Mouse (Mus musculus) urinary bladder, postnatal 10 days (tissue): Measurements from ENCODE around the gene Gipr.

ENCODE experiments used
- DNase-seq: peaks from one replicate; pipeline ENCODE4 v3.0.0; 2022; ENCODE audit warnings: low spot score

Gipr gene

DNA sequence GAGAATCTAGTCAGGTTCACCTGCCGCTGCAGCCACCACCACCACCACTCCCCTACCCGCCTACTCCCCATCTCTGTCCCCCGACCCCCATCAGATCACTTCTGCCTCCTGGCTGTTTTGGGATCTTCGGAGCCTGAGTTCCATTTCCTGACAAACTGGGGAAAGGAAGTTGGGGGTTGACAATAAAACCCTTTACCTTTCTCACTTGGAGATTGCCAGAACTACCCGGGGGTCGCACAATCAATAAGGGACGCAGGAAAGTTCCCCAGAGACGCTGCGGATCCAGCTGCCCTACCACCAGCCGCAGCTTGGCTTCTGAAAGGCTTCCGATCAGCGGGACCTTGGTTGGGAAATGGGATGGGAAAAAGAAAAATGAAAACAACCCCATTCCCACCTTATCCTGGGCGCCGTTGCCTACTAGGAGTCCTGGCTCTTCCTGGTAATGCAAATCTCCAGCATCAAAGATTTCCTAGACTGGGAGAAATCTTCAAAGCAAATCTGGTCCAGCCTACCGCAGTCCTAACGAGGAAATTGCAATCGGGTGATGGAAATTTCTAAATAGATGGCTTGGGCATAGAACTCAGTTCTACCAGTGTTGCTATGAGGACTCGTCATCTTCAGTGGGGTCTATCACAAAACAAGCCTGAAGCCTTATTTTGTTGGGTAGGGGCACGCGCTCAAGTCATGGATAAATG, 17.6 kb downstream of the Gipr start:
- no peak for DNase-seq

DNA sequence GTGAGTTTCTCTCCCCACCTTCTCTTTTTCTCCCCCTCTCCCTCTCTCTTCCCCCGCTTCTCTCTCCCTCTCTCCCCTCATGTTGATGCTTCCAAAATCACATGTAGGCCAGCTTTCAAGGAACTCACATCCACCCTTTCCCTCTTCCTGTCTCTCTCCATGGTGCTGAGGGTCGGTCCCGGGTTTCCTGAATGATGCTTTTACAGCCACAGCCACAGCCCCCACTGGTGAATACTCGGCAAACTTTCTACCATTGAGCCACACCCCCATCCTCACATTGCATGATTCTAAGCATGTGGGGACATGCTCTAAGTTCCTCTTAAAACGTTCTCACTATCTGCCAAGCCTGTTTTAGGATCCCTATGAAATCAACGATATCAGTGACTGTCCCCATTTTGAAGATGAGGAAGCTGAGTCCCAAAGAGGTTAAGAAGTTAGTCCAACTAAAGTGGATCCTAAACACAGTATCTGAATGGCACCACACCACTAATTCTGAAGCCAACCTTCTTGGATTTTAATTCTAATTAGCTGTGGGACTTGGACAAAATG, 18.4 kb downstream of the Gipr start:
- no peak for DNase-seq

DNA sequence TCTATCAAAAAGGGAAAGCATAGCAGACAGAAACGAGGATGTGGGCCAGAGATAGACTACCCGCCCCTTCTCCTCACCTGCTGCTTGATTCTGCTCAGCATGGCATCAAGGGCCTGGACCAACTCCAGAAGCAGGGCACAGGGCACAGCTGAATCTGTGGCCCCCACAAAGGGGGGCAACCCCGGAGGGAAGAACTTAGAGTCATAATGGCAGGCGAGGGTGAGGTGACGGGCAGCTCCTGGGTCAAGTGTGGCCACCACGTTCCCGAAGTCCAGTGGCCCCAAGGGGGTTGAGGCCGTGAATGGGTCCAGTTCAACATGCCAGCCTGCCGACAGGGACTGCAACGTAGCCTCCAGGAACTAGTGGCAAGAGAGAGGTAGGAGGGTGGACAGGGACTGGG, 19.1 kb downstream of the Gipr start:
- DNase-seq, result no peak

DNA sequence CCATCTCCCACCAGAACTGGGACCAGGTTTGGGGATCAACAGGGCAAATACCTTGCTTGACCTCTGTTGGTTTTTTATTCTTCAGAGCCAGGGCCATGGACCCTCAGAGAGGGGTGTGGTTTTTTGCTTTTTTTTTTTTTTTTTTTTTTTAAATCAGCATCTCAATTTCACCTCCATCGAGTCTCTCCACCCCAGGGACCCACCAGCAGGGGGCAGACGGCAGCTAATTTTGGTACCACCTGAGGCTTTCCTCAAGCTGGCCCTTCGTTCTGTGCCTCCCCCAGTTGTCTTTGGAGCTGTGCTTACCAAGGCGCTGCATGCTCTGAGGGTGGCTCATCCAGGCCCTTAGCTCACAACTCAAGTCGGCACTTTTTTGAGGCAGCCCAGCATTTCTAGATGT, 28.5 kb downstream of the Gipr start:
- DNase-seq, result no peak

DNA sequence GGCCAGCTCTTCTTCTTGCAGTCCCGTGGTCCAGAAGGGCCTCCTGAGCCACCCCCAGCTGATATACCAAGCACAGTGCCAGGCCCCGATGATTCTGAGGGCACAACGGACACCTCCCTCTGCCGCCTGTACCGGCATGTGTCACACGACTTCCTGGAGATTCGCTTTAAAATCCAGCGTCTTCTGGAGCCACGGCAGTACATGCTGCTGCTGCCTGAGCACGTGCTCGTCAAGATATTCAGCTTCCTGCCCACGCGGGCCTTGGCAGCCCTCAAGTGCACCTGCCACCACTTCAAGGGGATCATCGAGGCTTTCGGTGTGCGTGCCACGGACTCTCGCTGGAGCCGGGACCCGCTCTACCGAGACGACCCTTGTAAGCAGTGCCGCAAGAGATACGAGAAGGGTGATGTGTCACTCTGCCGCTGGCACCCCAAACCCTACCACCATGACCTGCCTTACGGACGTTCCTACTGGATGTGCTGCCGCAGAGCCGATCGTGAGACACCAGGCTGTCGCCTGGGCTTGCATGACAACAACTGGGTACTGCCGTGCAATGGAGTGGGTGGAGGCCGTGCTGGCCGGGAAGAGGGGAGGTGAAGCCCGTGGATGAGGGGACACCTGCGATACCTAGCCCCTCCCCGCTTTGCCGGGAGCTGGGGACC, 29.1 kb downstream of the Gipr start:
- DNase-seq, result no peak

DNA sequence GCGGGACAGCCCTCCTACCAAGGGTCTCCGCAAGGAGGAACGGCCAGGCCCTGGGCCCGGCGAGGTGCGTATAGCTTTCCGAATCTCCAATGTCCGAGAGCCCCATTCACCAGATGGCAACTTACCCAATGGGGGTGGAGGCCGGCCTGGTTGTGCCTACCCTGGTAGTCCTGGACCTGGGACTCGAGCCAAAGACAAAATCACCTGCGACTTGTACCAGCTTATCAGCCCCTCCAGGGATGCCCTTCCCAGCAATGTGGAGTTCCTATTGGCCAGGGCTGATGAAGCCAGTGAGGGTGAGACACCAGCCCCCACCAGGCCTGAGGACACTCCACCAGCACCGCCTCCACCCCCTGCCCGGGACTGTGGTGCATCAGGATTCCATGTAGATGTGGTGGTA, 29.8 kb downstream of the Gipr start:
- no peak for DNase-seq

DNA sequence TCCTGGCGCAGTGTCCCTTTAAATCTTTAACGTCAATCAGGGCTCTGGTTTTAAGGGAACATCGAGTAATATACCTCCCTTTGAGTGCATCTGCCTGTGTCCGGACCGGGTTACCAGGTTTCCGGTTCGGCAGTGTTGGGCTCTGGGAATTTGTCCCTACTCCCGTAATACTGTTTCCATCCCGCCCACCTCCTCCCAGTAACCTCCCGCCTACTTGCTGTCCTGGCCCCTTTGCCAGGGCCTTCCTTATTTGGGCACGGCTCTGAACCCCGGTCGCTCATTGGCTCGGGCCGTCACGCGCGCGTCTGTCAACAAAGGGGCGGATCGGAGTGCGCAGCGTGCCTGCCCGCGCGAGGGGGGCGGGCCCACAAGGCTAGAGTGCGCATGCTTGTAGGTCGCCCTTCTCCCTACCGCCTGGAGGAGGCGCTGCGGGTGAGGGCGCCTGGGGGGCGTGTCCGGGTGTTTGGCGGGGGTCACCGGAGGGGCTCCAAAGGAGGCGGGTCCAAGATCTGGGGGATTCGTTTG, 34.5 kb downstream of the Gipr start:
- peak; percentile 93 for DNase-seq

DNA sequence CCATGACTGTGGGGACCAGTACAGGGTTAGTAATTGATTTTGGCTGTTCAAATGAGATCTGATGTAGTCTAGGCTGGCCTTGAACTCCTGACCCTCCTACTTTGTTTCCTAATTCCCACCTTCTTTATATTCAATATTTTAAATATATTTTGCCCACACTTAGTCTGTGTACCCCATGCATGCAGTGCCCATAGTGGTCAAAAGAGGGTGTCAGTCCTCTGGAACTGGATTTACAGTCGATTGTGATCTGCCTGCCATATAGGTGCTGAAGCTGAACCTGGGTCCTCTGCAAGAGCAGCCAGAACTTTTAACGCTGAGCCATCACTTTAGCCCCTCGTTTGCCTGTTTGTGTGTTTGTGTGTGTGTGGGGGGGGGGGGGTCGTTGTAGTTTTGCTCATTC, 35.3 kb downstream of the Gipr start:
- no peak for DNase-seq

DNA sequence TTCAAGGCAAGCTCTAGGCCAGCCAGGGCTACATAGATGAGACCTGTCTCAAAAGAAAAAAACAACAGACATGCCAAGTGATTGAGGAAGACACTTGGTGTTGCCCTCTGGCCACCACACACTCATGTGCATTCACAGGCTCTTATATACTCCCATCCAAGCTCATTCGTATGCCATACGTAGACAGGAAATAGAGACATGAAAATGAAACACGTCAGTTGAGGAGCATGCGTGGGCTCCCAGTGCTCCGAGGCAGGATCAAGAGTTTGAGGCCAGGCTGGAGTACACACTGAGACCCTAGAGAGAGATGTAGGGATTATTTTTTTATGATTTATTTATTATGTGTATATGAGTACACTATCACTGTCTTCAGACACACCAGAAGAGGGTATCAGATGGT, 36.5 kb downstream of the Gipr start:
- DNase-seq, result no peak

DNA sequence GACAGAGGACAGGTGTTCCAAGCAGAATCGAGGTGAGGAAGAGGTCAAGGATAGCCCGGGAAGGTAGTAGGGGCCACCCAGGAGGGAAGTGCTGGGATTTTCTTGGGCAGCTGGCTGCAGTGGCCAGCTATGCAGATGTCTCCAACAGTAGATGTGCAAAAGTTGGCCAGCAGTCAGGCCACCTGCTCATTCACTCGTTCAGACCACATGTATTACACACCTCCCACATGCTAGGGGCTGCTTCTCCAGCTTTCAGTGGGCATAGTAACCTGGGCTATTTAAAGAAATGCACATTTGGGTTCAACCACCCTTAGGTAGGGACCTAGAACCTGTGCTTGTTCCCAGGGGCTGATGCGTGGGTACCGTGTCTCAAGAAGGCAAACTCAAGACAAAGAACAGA, 38.2 kb downstream of the Gipr start:
- no peak for DNase-seq

DNA sequence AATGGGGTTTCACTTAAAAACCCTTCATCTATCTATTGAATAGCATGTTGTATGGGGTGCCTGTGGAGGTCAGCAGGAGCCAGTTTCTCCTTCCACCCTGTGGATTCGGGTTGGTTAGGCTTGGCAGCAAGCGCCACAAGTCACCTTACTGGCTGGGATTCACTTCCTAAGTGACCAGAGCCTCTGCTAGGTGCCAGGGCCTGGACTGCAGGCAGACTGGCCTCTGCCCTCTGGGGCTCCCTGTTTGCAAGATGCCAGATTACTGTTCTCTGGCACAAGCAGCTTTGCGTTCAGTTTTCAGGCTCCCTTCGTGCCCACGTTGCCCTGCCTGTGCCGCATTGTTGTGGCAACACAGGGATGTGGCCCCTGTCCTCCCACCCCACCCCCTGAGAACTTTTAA, 41.2 kb downstream of the Gipr start:
- no peak for DNase-seq

DNA sequence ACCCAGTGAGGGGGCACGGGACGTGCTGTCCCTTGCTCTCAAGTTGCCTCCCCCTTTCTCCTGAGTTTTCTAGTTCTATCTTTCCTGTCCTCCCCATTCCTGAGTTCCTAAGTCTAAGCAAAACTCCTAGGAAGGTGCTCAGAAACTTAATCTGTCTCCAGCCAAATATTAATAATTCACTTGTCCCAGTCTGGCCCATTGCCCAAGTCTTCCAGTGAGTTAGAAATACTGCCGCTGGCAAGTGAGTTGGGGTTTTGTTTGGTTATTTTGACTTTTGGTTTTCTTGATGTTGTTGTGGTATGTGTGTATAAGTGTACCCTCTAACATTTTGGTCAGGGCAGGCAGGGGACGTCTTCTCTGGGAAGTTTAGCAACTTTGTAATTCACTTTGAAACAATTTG, 44.2 kb downstream of the Gipr start:
- DNase-seq, result no peak

DNA sequence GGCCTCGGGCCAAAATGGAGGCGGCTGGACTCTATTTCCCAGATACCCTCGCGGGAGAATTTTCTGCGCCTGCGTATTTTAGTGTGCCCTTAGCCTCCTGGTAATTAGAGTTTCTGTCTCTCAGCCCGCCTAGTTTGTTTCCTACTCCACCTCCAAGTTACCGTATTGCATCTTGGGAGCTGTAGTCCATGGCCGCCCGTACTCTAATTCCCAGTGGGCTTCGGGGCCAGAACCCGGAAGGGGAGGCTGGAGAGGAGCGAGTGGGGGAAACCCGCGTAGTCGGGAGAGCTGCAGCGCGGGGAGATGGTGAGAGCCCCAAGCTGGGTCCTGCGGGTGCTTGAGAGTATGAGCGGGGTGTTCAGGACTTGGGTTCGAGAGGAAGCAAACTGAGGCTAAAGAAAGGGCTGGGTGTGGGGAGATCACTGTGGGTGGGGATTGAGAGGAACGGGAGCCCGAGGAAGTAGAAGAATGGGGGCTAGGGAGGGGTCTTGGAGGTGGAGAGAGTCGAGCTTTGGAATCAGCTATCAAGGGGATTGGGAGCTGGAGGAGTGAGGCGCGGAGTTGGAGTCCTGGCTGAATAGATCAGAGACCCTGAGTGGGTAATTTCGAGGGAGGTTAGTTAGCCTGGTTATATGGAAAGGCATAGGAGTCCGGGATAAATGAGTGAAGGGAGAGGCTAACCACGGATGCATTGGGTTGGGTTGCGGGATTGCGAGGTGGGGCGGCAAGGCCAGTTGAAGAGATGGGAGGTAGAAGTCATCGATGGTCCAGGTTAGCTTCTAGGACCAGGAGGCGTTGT, 46.1 kb downstream of the Gipr start, which contains the start of gene Fbxo46:
Fbxo46 (plus strand) TSS at position 229 of the 799 bp plus-strand sequence.
- DNase-seq, result peak; percentile 71

DNA sequence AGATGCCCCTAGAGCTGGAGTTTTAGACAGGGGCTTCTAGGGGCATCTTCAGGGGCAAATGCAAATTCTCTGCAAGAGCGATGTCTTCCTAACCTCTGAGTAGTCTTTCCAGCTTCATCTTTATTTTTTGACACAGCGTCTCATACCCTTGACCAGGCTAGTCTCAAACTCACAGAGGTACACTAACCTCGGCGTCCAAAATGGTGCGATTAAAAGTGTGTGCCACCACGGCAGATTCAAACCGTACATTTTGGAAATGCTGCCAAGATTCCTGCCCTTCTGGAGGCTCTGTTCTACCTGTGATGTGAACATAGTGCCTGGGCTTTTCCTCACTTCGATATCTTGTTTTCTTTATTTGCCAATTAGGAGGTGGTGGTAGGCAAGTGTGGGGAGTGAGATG, 46.8 kb downstream of the Gipr start:
- no peak for DNase-seq

DNA sequence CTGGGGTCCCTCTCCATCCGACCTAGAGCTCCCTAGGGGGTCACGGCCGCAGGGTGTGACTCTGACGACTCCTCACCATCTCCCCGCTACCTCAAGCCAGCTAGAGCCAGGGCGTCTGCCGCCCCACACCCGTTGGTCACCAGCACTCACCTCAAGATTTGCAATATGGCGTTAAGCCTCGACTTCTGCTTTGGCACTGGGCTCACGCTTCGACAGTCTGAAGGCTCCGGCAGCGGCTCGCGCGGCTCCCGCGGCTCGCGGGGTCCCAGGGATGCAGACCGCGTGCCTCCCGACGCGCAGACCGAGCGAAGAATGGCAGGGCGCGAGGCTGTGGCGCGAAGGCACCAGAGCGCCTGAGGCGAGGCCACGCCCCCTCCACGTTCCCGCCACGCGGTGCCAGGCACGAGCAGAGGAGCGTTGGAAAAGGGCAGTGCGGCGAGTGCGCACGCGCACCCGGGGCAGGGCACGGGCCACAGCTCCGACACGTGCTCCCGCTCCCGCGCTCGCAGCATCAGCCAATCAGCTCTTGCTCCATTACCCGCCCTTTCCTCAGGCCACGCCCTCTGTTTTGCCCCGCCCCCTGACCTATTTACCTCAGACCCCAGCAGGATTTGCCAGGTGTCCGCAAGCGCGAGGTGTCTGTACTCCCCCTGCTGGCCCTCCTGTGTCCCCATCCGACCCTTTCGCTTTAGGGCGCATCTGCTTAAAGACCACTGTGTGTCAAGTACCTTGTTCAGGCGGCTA, 47.7 kb downstream of the Gipr start, which contains the start of gene Gm4969:
Gm4969 (minus strand) TSS at position 341 of the 744 bp plus-strand sequence.
- no peak for DNase-seq

DNA sequence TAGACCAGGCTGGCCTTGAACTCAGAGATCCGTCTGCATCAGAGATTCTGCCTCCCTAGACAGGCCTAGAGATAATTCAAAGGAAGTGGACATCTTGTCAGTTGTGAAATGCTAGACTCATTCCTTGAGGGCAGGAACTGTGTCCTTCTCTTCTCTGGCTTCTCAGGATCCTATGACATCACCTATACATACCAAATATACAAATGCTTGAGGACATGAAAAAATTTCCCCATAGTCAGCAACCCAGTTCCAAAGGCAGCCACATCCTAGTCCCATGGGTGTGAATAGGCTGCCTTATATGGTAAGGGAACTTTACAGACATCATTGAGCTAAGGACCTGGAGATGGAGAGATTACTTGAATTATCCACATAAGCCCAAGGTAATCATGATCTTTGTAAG, 56.4 kb downstream of the Gipr start:
- no peak for DNase-seq

DNA sequence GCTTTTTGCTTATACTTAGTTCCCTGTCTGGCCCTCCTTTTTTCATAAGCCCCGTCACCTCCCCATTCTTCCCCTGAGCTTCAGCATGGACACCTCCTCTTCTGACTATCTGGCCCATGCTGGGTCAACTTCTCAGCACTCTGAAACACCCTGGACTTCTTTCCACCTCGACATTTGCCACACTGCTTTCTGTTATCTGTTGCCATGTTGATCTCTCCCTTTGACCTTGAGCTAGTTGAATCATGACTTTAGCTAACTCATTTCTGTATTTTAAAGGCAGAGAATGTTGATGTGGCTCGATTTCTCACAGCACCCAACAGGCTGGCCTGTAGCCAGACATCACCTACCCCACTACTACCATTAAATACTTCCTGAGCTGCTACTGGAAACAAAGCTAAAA, 58.5 kb downstream of the Gipr start:
- no peak for DNase-seq
